Mouse (Mus musculus): Measurements from ENCODE around the gene BC016579. TPM values are rescaled to one million over a fixed set of nuclear protein-coding genes. Genes with fewer than 3 reads are reported as not detected.

BC016579 gene
- polyA plus RNA-seq, 1 experiment from 2014 or later, result 0.31 TPM

DNA sequence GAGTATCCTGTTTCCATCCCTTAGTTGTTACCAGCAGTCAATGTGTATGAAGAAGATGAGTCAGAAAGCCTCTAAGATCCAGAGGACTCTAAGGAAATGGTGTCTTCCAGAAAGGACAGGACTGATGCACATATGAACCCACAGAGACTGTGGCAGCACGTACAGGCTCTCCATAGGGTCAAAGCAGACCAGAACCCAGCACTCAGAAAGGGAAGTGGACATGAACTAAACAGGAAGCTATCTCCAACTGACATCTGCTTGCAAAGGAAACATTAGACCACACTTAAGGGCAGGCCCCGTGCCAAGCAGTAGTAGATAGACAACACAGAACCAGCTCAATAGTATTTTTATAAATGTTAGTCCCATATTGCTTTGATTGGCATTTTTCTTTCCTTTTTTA, 12.3 kb upstream of the BC016579 start:
- Histone ChIP-seq H3K27ac (ENCODE audit: low read length) (no peak overlapping the region), H3K4me2 (replicated peaks; ENCODE audit: low read depth, low read length) (no peak overlapping the region), H3K27me3 (replicated peaks; ENCODE audit: insufficient read depth, low read length) (no peaks in the 10 kb centered on the region), H3K9ac (replicated peaks; ENCODE audit: low read depth) (no peak overlapping the region), H3K9me3 (ENCODE audit: low read length) (no peaks in the 10 kb centered on the region), H3K4me3 (ENCODE audit: low read depth, low read length) (no peak overlapping the region), H3K36me3 (ENCODE audit: insufficient read depth, low read length) (no peaks in the 10 kb centered on the region), H3K4me1 (ENCODE audit: insufficient read depth, low read depth, low read length) (no peaks in the 10 kb centered on the region)
- WGBS, result 48% methylated on average over 2 of the region's 2 CpGs
- TF ChIP-seq EP300 (IDR thresholded peaks at IDR 0.05) (peak; percentile 24; the same call in 1 of the 2 replicates), CTCF (IDR thresholded peaks at IDR 0.05) (no peak)
- DNase-seq (ENCODE audit: low spot score) (peak; percentile 39), ATAC-seq (0 out of 2 replicates have a peak, but pooled peaks have one; percentile 25)

- Histone ChIP-seq H3K4me1 (ENCODE audit: insufficient read depth, low read depth, low read length) (no peaks in the 10 kb centered on the region), H3K9me3 (ENCODE audit: low read length) (no peaks in the 10 kb centered on the region), H3K4me3 (ENCODE audit: low read depth, low read length) (no peak overlapping the region), H3K36me3 (ENCODE audit: insufficient read depth, low read length) (no peaks in the 10 kb centered on the region), H3K27ac (ENCODE audit: low read length) (no peak overlapping the region), H3K9ac (replicated peaks; ENCODE audit: low read depth) (no peak overlapping the region), H3K27me3 (replicated peaks; ENCODE audit: insufficient read depth, low read length) (no peaks in the 10 kb centered on the region), H3K4me2 (replicated peaks; ENCODE audit: low read depth, low read length) (no peak overlapping the region)
- TF ChIP-seq CTCF (IDR thresholded peaks at IDR 0.05), result no peak
- TF ChIP-seq EP300 (IDR thresholded peaks at IDR 0.05), result no peak
- DNase-seq (ENCODE audit: low spot score) (no peak), ATAC-seq (no peak)
Measured at GRCm38 (mm10) chr16:45662381-45662780, 8.5 kb upstream of the BC016579 start.

DNA sequence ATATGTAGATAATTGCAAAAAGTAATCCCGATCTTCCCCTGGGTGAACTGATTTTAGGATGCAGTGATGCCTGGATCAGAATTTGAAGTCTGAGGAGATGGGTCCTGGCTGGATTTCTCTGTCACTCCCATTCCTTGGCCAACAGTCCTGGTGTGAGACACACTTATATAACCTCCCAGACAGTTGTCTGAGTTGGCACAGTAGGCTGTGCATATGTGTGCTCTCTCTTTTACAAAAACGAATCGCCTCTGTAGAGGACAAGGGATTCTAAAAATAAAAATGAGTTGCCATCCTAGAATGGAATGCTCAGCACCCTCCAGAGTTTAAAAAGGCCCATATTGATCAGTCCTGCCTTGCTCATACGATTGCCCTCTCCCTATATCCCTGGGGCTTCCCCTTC, 5.7 kb upstream of the BC016579 start:
- WGBS, result 73% methylated on average over 4 of the region's 4 CpGs
- Histone ChIP-seq H3K27ac (ENCODE audit: low read length) (no peak overlapping the region), H3K27me3 (replicated peaks; ENCODE audit: insufficient read depth, low read length) (no peaks in the 10 kb centered on the region), H3K4me2 (replicated peaks; ENCODE audit: low read depth, low read length) (no peak overlapping the region), H3K9me3 (ENCODE audit: low read length) (no peaks in the 10 kb centered on the region), H3K4me1 (ENCODE audit: insufficient read depth, low read depth, low read length) (no peaks in the 10 kb centered on the region), H3K4me3 (ENCODE audit: low read depth, low read length) (no peak overlapping the region), H3K9ac (replicated peaks; ENCODE audit: low read depth) (no peak overlapping the region), H3K36me3 (ENCODE audit: insufficient read depth, low read length) (no peaks in the 10 kb centered on the region)
- ATAC-seq, result no peak
- DNase-seq (ENCODE audit: low spot score), result no peak
- TF ChIP-seq CTCF (IDR thresholded peaks at IDR 0.05) (no peak), EP300 (IDR thresholded peaks at IDR 0.05) (no peak)

DNA sequence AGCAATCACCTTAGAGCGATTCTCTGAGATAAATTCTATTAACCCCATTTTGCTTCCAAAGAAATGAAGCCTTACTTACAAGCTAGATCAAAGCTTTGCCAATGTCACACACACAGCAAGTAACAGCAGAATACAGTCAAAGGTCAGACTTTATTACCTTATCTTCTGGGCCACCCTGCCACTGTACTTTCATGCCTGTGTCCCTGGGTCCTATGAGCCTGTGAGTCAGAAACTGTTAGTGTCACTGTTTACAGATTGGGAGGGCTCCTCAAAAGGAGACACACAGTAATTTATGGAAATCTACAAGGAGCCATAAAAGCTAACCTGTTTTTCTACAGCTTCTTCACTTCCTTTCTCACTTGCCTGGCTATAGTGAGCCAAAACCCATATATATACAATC, 4.4 kb upstream of the BC016579 start:
- DNase-seq (ENCODE audit: low spot score) (no peak), ATAC-seq (no peak)
- Histone ChIP-seq H3K4me2 (replicated peaks; ENCODE audit: low read depth, low read length) (no peak overlapping the region), H3K9me3 (ENCODE audit: low read length) (no peaks in the 10 kb centered on the region), H3K4me1 (ENCODE audit: insufficient read depth, low read depth, low read length) (peaks cover 5% of the 10 kb centered on the region; the same call in 1 of the 2 replicates), H3K27ac (ENCODE audit: low read length) (no peak overlapping the region), H3K9ac (replicated peaks; ENCODE audit: low read depth) (no peak overlapping the region), H3K27me3 (replicated peaks; ENCODE audit: insufficient read depth, low read length) (no peaks in the 10 kb centered on the region), H3K36me3 (ENCODE audit: insufficient read depth, low read length) (no peaks in the 10 kb centered on the region), H3K4me3 (ENCODE audit: low read depth, low read length) (no peak overlapping the region)
- no peak for TF ChIP-seq EP300 (IDR thresholded peaks at IDR 0.05)
- no peak for TF ChIP-seq CTCF (IDR thresholded peaks at IDR 0.05)
- 83% methylated on average over 1 of the region's 1 CpGs for WGBS

- 87% methylated on average over 12 of the region's 12 CpGs for WGBS
- TF ChIP-seq CTCF (IDR thresholded peaks at IDR 0.05) (no peak), EP300 (IDR thresholded peaks at IDR 0.05) (no peak)
- no peak overlapping the region for H3K4me3 ChIP-seq (ENCODE audit: low read depth, low read length)
Measured at GRCm38 (mm10) chr16:45657574-45658159, 3.8 kb upstream of the BC016579 start.

DNA sequence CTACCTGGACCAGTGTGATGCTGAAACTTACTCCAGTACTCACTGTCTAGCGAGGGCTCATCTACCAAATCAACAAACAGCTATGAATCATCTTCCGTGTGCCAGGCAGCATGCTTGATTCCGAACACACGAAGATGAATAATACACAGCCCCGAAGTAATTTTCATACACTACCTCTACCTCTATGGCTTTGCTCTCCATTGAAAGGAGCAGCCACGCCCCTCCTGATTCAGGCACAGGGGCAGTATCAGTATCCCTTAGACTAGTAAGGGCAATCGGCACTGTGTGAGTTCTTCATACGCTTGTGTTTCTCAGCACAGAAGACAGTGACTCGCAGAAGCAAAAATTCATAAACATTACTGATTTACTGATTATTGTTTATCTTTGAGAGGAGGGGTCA, 597 bp upstream of the BC016579 start:
- Histone ChIP-seq H3K27me3 (replicated peaks; ENCODE audit: insufficient read depth, low read length) (no peaks in the 10 kb centered on the region), H3K36me3 (ENCODE audit: insufficient read depth, low read length) (no peaks in the 10 kb centered on the region), H3K4me1 (ENCODE audit: insufficient read depth, low read depth, low read length) (peaks cover 5% of the 10 kb centered on the region; the same call in 1 of the 2 replicates), H3K9me3 (ENCODE audit: low read length) (no peaks in the 10 kb centered on the region), H3K27ac (ENCODE audit: low read length) (no peak overlapping the region), H3K4me3 (ENCODE audit: low read depth, low read length) (no peak overlapping the region), H3K4me2 (replicated peaks; ENCODE audit: low read depth, low read length) (peak overlapping the region; percentile 63; the same call in 1 of the 2 replicates), H3K9ac (replicated peaks; ENCODE audit: low read depth) (no peak overlapping the region)
- ATAC-seq (no peak), DNase-seq (ENCODE audit: low spot score) (no peak)
- TF ChIP-seq CTCF (IDR thresholded peaks at IDR 0.05), result no peak
- no peak for TF ChIP-seq EP300 (IDR thresholded peaks at IDR 0.05)
- 67% methylated on average over 9 of the region's 9 CpGs for WGBS

More at GRCm38 (mm10) chr16:45657574-45658159, 3.8 kb upstream of the BC016579 start:
- no peak overlapping the region for H3K27ac ChIP-seq (ENCODE audit: low read length)
- H3K4me2 ChIP-seq (replicated peaks; ENCODE audit: low read depth, low read length), result no peak overlapping the region
- H3K9ac ChIP-seq (replicated peaks; ENCODE audit: low read depth), result no peak overlapping the region
- DNase-seq (ENCODE audit: low spot score), result peak; percentile 7
- no peaks in the 10 kb centered on the region for H3K9me3 ChIP-seq (ENCODE audit: low read length)
- ATAC-seq, result no peak
- no peaks in the 10 kb centered on the region for H3K36me3 ChIP-seq (ENCODE audit: insufficient read depth, low read length)
- no peaks in the 10 kb centered on the region for H3K27me3 ChIP-seq (replicated peaks; ENCODE audit: insufficient read depth, low read length)
- peaks cover 5% of the 10 kb centered on the region; the same call in 1 of the 2 replicates for H3K4me1 ChIP-seq (ENCODE audit: insufficient read depth, low read depth, low read length)
